Mouse (Mus musculus) stomach, embryonic 14.5 days (tissue): ENCODE measurements around the gene Sh3rf3. TPM values are rescaled to one million over a fixed set of nuclear protein-coding genes. Genes with fewer than 3 reads are reported as not detected.

Source experiments
- ATAC-seq: fragments of 200-750 bp; cut with Nextera tagmentation; 2 replicates; pipeline ENCODE4 v1.8.0; 2017; ENCODE audit warnings: low read depth, moderate TSS enrichment; ENCODE audit not compliant: insufficient number of reproducible peaks, insufficient read depth, low FRiP score
- H3K27ac ChIP-seq: fragments of 300-500 bp; sonication (generic); 2 replicates; pipeline ENCODE4 v1.5.1; 2014; ENCODE audit warnings: mild to moderate bottlenecking, low read length, moderate library complexity, mixed read lengths
- H3K27me3 ChIP-seq: fragments of 300-500 bp; sonication (generic); 2 replicates; pipeline ENCODE4 v1.6.1; 2014; ENCODE audit warnings: low read length, control low read depth, mixed read lengths; ENCODE audit not compliant: control insufficient read depth, insufficient read depth
- H3K36me3 ChIP-seq: fragments of 300-500 bp; sonication (generic); 2 replicates; pipeline ENCODE4 v1.6.1; 2014; ENCODE audit warnings: mild to moderate bottlenecking, control low read depth, low read length, moderate library complexity, mixed read lengths; ENCODE audit not compliant: control insufficient read depth, insufficient read depth
- H3K4me1 ChIP-seq: fragments of 300-500 bp; sonication (generic); 2 replicates; pipeline ENCODE4 v1.6.1; 2014; ENCODE audit warnings: low read length, control low read depth, mixed read lengths; ENCODE audit not compliant: control insufficient read depth, insufficient read depth
- H3K4me2 ChIP-seq: fragments of 300-500 bp; sonication (generic); replicated peaks from 2 replicates; pipeline ENCODE4 v1.6.1; 2014; ENCODE audit warnings: low read depth, low read length, control low read depth
- H3K4me3 ChIP-seq: fragments of 300-500 bp; sonication (generic); 2 replicates; pipeline ENCODE4 v1.5.1; 2014; ENCODE audit warnings: low read depth, low read length, control low read depth
- H3K9ac ChIP-seq: fragments of 300-500 bp; sonication (generic); replicated peaks from 2 replicates; pipeline ENCODE4 v1.6.1; 2014; ENCODE audit warnings: low read depth, mild to moderate bottlenecking, control low read depth, low read length, moderate library complexity, mixed read lengths
- H3K9me3 ChIP-seq: fragments of 300-500 bp; sonication (generic); 2 replicates; pipeline ENCODE4 v1.6.1; 2016; ENCODE audit warnings: low read depth, low read length, control low read depth; ENCODE audit not compliant: control insufficient read depth
- WGBS: fragments of 180-500 bp; shearing (Covaris S2); extraction: QIAGEN DNeasy Blood & Tissue Kit; methylation state at CpG from one replicate; pipeline ENCODE4 v1.1.7; 2014; 5-methylcytosine and 5-hydroxymethylcytosine counted together
- polyA plus RNA-seq: library from polyadenylated mRNA; unstranded; fragments of >200 nt; fragmentation: Nextera tagmentation; extraction: Ambion mirVana; gene quantifications from 2 replicates; pipeline ENCODE4 v1.2.1, GENCODE M21; 2014

Sh3rf3 gene
- polyA plus RNA-seq, 1 experiment from 2014 or later: 1.2 TPM

- H3K4me2 ChIP-seq: no peak overlapping the region
- no peaks in the 10 kb centered on the region for H3K9me3 ChIP-seq
- no peaks in the 10 kb centered on the region for H3K36me3 ChIP-seq
- 0 out of 2 replicates have a peak, but pooled peaks cover 3% of the 10 kb centered on the region for H3K4me1 ChIP-seq
- no peaks in the 10 kb centered on the region for H3K27me3 ChIP-seq
- H3K9ac ChIP-seq: no peak overlapping the region
- H3K27ac ChIP-seq: no peak overlapping the region
- H3K4me3 ChIP-seq: no peak overlapping the region
- 39% methylated on average over 9 of the region's 9 CpGs for WGBS
- peak; percentile 50; the same call in 1 of the 2 replicates for ATAC-seq
These were observed 123.3 kb downstream of the Sh3rf3 start for GRCm38 (mm10) chr10:58936441-58936860.

DNA sequence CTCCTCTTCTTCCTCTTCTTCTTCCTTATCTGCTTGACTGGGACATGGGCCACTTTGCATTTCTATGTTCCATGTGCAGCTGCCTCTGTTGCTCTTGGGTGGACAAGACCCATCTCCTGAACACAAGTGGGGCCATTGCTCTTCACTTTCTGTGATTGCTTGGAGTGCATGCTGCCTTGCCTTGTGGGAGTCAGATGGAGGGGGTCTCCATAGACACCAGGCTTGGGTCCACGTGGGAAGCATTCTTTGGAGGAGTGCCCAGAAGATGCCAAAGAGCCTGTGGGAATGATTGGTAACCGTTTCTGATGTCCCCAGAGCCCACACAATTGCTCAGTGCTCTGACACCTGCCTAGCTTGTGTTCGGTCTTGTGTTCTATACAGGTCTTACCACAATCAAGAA is 124.4 kb downstream of the Sh3rf3 start:
- H3K9ac ChIP-seq: no peak overlapping the region
- no peak overlapping the region for H3K27ac ChIP-seq
- no peak for ATAC-seq
- WGBS: 64% methylated on average over 3 of the region's 3 CpGs
- no peaks in the 10 kb centered on the region for H3K27me3 ChIP-seq
- no peak overlapping the region for H3K4me3 ChIP-seq
- H3K36me3 ChIP-seq: no peaks in the 10 kb centered on the region
- H3K4me2 ChIP-seq: no peak overlapping the region
- H3K4me1 ChIP-seq: no peaks in the 10 kb centered on the region
- H3K9me3 ChIP-seq: no peaks in the 10 kb centered on the region

DNA sequence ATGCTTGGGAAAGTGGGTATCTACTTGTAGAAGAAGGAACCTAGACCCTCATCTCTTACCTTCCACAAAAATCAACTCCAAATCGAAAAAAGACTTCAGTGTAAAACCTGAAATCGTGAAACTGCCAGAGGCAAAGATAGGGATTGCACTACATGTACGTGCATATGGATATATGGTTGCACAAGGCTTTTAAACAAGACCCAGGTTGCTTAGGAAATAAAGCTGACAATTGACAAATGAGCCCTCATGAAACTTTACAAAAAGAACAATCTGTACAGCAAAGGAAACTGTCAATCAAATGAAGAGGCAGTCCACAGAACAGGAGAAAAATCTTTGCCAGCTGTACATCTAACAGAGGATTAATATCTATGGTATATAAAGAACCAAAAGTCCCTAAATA is 129.7 kb downstream of the Sh3rf3 start:
- Histone ChIP-seq H3K9me3 (no peaks in the 10 kb centered on the region), H3K27me3 (no peaks in the 10 kb centered on the region), H3K4me2 (no peak overlapping the region), H3K4me3 (no peak overlapping the region), H3K9ac (no peak overlapping the region), H3K4me1 (no peaks in the 10 kb centered on the region), H3K27ac (no peak overlapping the region), H3K36me3 (no peaks in the 10 kb centered on the region)
- 84% methylated on average over 3 of the region's 3 CpGs for WGBS
- ATAC-seq: no peak

DNA sequence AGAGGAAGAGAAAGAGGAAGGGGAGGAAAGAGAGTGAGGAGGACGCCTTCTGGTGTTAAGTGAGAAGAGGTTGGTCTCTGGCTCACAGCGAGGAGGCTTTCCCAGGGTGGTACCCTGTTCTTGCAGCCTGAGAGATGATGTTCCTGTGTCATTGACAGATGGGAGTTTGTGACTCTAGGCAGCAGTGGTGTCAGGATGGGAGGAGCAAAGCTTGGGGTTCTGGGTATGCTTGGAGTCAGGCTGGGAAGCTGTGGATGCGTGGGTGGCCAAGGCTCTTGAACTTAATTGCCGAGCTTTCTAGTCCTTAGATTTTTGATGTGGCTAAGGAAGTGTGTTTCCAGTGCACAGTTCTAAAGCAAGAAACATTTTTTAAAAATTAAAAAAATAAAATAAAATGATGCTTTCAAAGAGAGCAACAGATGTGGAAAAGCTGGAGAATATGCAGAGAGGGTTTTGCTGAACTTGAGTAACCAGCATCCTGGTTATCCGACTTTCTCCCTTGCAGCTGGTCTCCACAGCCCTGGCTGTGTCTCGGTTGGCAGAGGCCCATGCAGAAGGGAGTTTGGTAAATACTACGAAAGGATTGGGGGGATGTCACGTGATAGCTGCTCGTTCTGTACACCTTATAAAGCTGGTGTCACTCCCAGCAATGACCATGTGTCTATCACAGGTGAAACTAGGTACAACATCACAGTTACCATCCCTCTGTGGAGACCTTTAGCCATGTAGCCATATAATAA is 130.7 kb downstream of the Sh3rf3 start:
- H3K9ac ChIP-seq: no peak overlapping the region
- H3K27me3 ChIP-seq: no peaks in the 10 kb centered on the region
- H3K4me2 ChIP-seq: no peak overlapping the region
- no peaks in the 10 kb centered on the region for H3K9me3 ChIP-seq
- no peaks in the 10 kb centered on the region for H3K4me1 ChIP-seq
- H3K36me3 ChIP-seq: no peaks in the 10 kb centered on the region
- H3K27ac ChIP-seq: no peak overlapping the region
- 61% methylated on average over 9 of the region's 9 CpGs for WGBS
- no peak overlapping the region for H3K4me3 ChIP-seq
- no peak for ATAC-seq

- Histone ChIP-seq H3K9ac (no peak overlapping the region), H3K4me2 (no peak overlapping the region), H3K4me1 (no peaks in the 10 kb centered on the region), H3K27me3 (no peaks in the 10 kb centered on the region), H3K9me3 (no peaks in the 10 kb centered on the region), H3K27ac (no peak overlapping the region), H3K36me3 (no peaks in the 10 kb centered on the region), H3K4me3 (no peak overlapping the region)
- WGBS: 75% methylated on average over 6 of the region's 6 CpGs
- ATAC-seq: no peak
These were observed 131.8 kb downstream of the Sh3rf3 start for GRCm38 (mm10) chr10:58944930-58945329.

GRCm38 (mm10) chr10:58949770-58950638 is 136.8 kb downstream of the Sh3rf3 start:
- WGBS: 45% methylated on average over 11 of the region's 11 CpGs
- Histone ChIP-seq H3K4me3 (no peak overlapping the region), H3K36me3 (no peaks in the 10 kb centered on the region), H3K27me3 (no peaks in the 10 kb centered on the region), H3K27ac (no peak overlapping the region), H3K4me2 (no peak overlapping the region), H3K9ac (no peak overlapping the region), H3K4me1 (no peaks in the 10 kb centered on the region), H3K9me3 (no peaks in the 10 kb centered on the region)
- no peak for ATAC-seq

GRCm38 (mm10) chr10:58960193-58960592 is 147.0 kb downstream of the Sh3rf3 start:
- Histone ChIP-seq H3K4me2 (no peak overlapping the region), H3K4me1 (no peaks in the 10 kb centered on the region), H3K4me3 (no peak overlapping the region), H3K36me3 (no peaks in the 10 kb centered on the region), H3K27me3 (no peaks in the 10 kb centered on the region), H3K9ac (no peak overlapping the region), H3K27ac (no peak overlapping the region), H3K9me3 (no peaks in the 10 kb centered on the region)
- no peak for ATAC-seq
- WGBS: 80% methylated on average over 4 of the region's 4 CpGs

DNA sequence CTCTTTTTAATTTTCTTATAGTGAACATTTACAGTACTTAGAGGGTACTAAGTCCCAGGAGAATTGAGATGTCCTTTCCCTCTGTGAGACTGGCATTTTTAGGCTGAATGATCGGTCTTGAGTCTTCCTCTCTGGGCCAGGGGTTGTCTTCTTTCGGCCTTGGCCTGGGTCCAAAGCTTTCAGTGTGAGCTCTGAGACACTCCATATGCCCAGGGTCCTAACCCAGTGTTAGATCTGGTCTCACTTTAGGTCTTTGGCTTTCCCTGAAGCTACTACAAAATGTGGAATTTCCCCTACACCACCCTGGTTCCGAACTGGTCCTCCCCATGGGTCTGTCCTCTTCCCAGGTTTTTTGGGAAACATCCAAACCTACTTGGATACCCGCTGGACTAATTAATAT is 155.1 kb downstream of the Sh3rf3 start:
- no peak overlapping the region for H3K27ac ChIP-seq
- no peak overlapping the region for H3K9ac ChIP-seq
- no peaks in the 10 kb centered on the region for H3K27me3 ChIP-seq
- no peak overlapping the region for H3K4me2 ChIP-seq
- no peaks in the 10 kb centered on the region for H3K9me3 ChIP-seq
- 67% methylated on average over 4 of the region's 4 CpGs for WGBS
- ATAC-seq: no peak
- no peak overlapping the region for H3K4me3 ChIP-seq
- H3K36me3 ChIP-seq: no peaks in the 10 kb centered on the region
- no peaks in the 10 kb centered on the region for H3K4me1 ChIP-seq
